Mouse (Mus musculus): ENCODE measurements around the gene Eml6. TPM values are rescaled to one million over a fixed set of nuclear protein-coding genes. Genes with fewer than 3 reads are reported as not detected.

Gene Eml6
- total RNA-seq, 1 experiment, result 0.80 TPM

- no peak for DNase-seq (ENCODE audit: low read depth, low spot score)
- TF ChIP-seq ZNF384 (IDR thresholded peaks at IDR 0.05; ENCODE audit: low read depth, low read length), result no peak
- H3K9ac ChIP-seq (ENCODE audit: insufficient read depth, low read depth, low read length, poor library complexity, severe bottlenecking), result no peak overlapping the region
- no peaks in the 10 kb centered on the region for H3K4me1 ChIP-seq (ENCODE audit: control insufficient read depth in 2 of 2, insufficient read depth in 2 of 2, low read length in 2 of 2, poor library complexity in 1 of 2)
- no peaks in the 10 kb centered on the region for H3K36me3 ChIP-seq (ENCODE audit: control insufficient read depth, insufficient read depth, low read length, poor library complexity, severe bottlenecking)
- H3K4me3 ChIP-seq (ENCODE audit: insufficient read depth in 1 of 2, low read depth in 1 of 2, low read length in 2 of 2, poor library complexity in 1 of 2, severe bottlenecking in 1 of 2), result no peak overlapping the region
- no peaks in the 10 kb centered on the region for H3K9me3 ChIP-seq (ENCODE audit: control insufficient read depth, insufficient read depth, low read depth, low read length)
- in situ Hi-C loops (cut with MboI; ENCODE audit: low sequenced_read_pairs in 2 of 2, unreplicated experiment in 2 of 2), result no loop called here
- H3K27ac ChIP-seq (ENCODE audit: insufficient read depth, low read depth, low read length, poor library complexity, severe bottlenecking), result no peak overlapping the region
Measured at GRCm38 (mm10) chr11:29870174-29870573, 155.7 kb downstream of the Eml6 start.

DNA sequence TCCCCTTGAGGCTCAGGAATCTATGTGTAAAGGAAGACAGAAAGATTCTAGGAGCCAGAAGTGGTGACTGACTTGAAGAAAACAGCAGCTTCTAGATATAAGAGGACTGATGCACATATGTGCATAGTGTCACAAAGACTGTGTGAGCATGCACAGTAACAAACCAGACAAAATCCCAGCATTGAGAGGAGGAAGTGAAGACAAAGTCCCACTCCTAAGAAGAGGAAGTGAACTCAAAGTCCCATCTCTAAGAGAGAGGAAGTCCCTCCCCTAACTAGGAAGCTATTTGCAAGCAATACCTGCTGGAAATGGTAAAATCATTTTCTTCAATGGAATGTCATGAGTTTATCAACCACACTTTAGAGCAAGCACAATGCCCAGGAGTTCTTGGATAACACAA, 161.6 kb downstream of the Eml6 start:
- no peak overlapping the region for H3K4me3 ChIP-seq (ENCODE audit: insufficient read depth in 1 of 2, low read depth in 1 of 2, low read length in 2 of 2, poor library complexity in 1 of 2, severe bottlenecking in 1 of 2)
- no peak for TF ChIP-seq ZC3H11A (IDR thresholded peaks at IDR 0.05; ENCODE audit: borderline replicate concordance, low read depth, low read length)
- no peak for TF ChIP-seq MAFK (IDR thresholded peaks at IDR 0.05; ENCODE audit: insufficient read depth, low read depth, low read length)
- TF ChIP-seq HCFC1 (IDR thresholded peaks at IDR 0.05; ENCODE audit: borderline replicate concordance, insufficient read depth, low read length), result no peak
- TF ChIP-seq CHD2 (IDR thresholded peaks at IDR 0.05; ENCODE audit: low read depth, low read length), result no peak
- TF ChIP-seq ZNF384 (IDR thresholded peaks at IDR 0.05; ENCODE audit: low read depth, low read length), result no peak
- in situ Hi-C loops (cut with MboI; ENCODE audit: low sequenced_read_pairs in 2 of 2, unreplicated experiment in 2 of 2), result no loop called here
- DNase-seq (ENCODE audit: low read depth, low spot score), result no peak
- H3K36me3 ChIP-seq (ENCODE audit: control insufficient read depth, insufficient read depth, low read length, poor library complexity, severe bottlenecking), result no peaks in the 10 kb centered on the region
- H3K27ac ChIP-seq (ENCODE audit: insufficient read depth, low read depth, low read length, poor library complexity, severe bottlenecking), result no peak overlapping the region
- H3K9me3 ChIP-seq (ENCODE audit: control insufficient read depth, insufficient read depth, low read depth, low read length), result no peaks in the 10 kb centered on the region
- no peaks in the 10 kb centered on the region for H3K4me1 ChIP-seq (ENCODE audit: control insufficient read depth in 2 of 2, insufficient read depth in 2 of 2, low read length in 2 of 2, poor library complexity in 1 of 2)
- no peak overlapping the region for H3K9ac ChIP-seq (ENCODE audit: insufficient read depth, low read depth, low read length, poor library complexity, severe bottlenecking)

DNA sequence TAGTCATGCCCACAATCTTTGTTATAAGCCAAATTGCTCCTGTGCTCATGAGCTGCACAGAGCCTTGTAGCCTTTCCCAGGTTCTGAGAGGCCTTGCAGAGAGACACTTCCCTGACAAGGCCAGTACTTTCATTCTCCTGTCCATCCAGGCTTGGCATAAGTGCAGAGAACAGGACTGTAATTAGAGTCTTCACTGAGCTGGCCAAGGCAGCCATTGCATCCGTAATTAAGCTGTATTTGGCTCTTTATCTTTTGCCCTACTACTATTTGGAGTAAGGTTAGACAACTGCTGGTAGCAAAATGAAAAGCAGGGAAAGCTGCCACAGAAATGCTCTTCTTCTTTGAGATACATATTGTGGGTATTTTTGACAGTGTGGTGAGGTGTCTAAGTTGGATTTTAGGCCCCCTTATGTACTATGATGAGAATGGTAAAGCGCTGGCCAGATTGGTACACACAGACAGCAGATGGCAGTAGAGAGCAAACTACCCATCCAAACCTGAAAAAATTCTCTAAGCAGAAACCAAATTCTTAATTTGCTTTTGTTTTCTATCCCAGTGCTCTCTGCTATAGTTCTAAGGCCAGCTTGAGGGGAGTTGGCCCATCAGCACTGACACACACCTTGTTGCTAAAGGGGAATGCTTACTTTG, 164.0 kb downstream of the Eml6 start:
- TF ChIP-seq HCFC1 (IDR thresholded peaks at IDR 0.05; ENCODE audit: borderline replicate concordance, insufficient read depth, low read length) (no peak), ZC3H11A (IDR thresholded peaks at IDR 0.05; ENCODE audit: borderline replicate concordance, low read depth, low read length) (peak; percentile 66)
- Histone ChIP-seq H3K36me3 (ENCODE audit: control insufficient read depth, insufficient read depth, low read length, poor library complexity, severe bottlenecking) (no peaks in the 10 kb centered on the region), H3K27ac (ENCODE audit: insufficient read depth, low read depth, low read length, poor library complexity, severe bottlenecking) (no peak overlapping the region), H3K4me1 (ENCODE audit: control insufficient read depth in 2 of 2, insufficient read depth in 2 of 2, low read length in 2 of 2, poor library complexity in 1 of 2) (no peaks in the 10 kb centered on the region), H3K9me3 (ENCODE audit: control insufficient read depth, insufficient read depth, low read depth, low read length) (no peaks in the 10 kb centered on the region), H3K4me3 (ENCODE audit: insufficient read depth in 1 of 2, low read depth in 1 of 2, low read length in 2 of 2, poor library complexity in 1 of 2, severe bottlenecking in 1 of 2) (no peak overlapping the region), H3K9ac (ENCODE audit: insufficient read depth, low read depth, low read length, poor library complexity, severe bottlenecking) (no peak overlapping the region)
- in situ Hi-C loops (cut with MboI; ENCODE audit: low sequenced_read_pairs in 2 of 2, unreplicated experiment in 2 of 2), result no loop called here
- DNase-seq (ENCODE audit: low read depth, low spot score), result peak; percentile 35

- no peak overlapping the region for H3K4me3 ChIP-seq (ENCODE audit: insufficient read depth in 1 of 2, low read depth in 1 of 2, low read length in 2 of 2, poor library complexity in 1 of 2, severe bottlenecking in 1 of 2)
- no peaks in the 10 kb centered on the region for H3K9me3 ChIP-seq (ENCODE audit: control insufficient read depth, insufficient read depth, low read depth, low read length)
- TF ChIP-seq ZC3H11A (IDR thresholded peaks at IDR 0.05; ENCODE audit: borderline replicate concordance, low read depth, low read length) (no peak), CHD2 (IDR thresholded peaks at IDR 0.05; ENCODE audit: low read depth, low read length) (no peak), MAFK (IDR thresholded peaks at IDR 0.05; ENCODE audit: insufficient read depth, low read depth, low read length) (no peak), ZNF384 (IDR thresholded peaks at IDR 0.05; ENCODE audit: low read depth, low read length) (no peak), HCFC1 (IDR thresholded peaks at IDR 0.05; ENCODE audit: borderline replicate concordance, insufficient read depth, low read length) (no peak)
- no peaks in the 10 kb centered on the region for H3K4me1 ChIP-seq (ENCODE audit: control insufficient read depth in 2 of 2, insufficient read depth in 2 of 2, low read length in 2 of 2, poor library complexity in 1 of 2)
- H3K36me3 ChIP-seq (ENCODE audit: control insufficient read depth, insufficient read depth, low read length, poor library complexity, severe bottlenecking), result no peaks in the 10 kb centered on the region
- no peak overlapping the region for H3K27ac ChIP-seq (ENCODE audit: insufficient read depth, low read depth, low read length, poor library complexity, severe bottlenecking)
- in situ Hi-C loops (cut with MboI; ENCODE audit: low sequenced_read_pairs in 2 of 2, unreplicated experiment in 2 of 2), result no loop called here
- H3K9ac ChIP-seq (ENCODE audit: insufficient read depth, low read depth, low read length, poor library complexity, severe bottlenecking), result no peak overlapping the region
- no peak for DNase-seq (ENCODE audit: low read depth, low spot score)
Measured at GRCm38 (mm10) chr11:29861040-29861439, 164.8 kb downstream of the Eml6 start.

- in situ Hi-C loops (cut with MboI; ENCODE audit: low sequenced_read_pairs in 2 of 2, unreplicated experiment in 2 of 2), result no loop called here
- no peak for DNase-seq (ENCODE audit: low read depth, low spot score)
- Histone ChIP-seq H3K9ac (ENCODE audit: insufficient read depth, low read depth, low read length, poor library complexity, severe bottlenecking) (no peak overlapping the region), H3K9me3 (ENCODE audit: control insufficient read depth, insufficient read depth, low read depth, low read length) (no peaks in the 10 kb centered on the region), H3K27ac (ENCODE audit: insufficient read depth, low read depth, low read length, poor library complexity, severe bottlenecking) (no peak overlapping the region), H3K4me3 (ENCODE audit: insufficient read depth in 1 of 2, low read depth in 1 of 2, low read length in 2 of 2, poor library complexity in 1 of 2, severe bottlenecking in 1 of 2) (no peak overlapping the region), H3K36me3 (ENCODE audit: control insufficient read depth, insufficient read depth, low read length, poor library complexity, severe bottlenecking) (no peaks in the 10 kb centered on the region), H3K4me1 (ENCODE audit: control insufficient read depth in 2 of 2, insufficient read depth in 2 of 2, low read length in 2 of 2, poor library complexity in 1 of 2) (no peaks in the 10 kb centered on the region)
- no peak for TF ChIP-seq ZC3H11A (IDR thresholded peaks at IDR 0.05; ENCODE audit: borderline replicate concordance, low read depth, low read length)
- TF ChIP-seq ZNF384 (IDR thresholded peaks at IDR 0.05; ENCODE audit: low read depth, low read length), result no peak
- TF ChIP-seq CHD2 (IDR thresholded peaks at IDR 0.05; ENCODE audit: low read depth, low read length), result no peak
Measured at GRCm38 (mm10) chr11:29840606-29841227, 185.1 kb downstream of the Eml6 start.
